Mouse (Mus musculus): ENCODE measurements around the gene Ddx39. TPM values are rescaled to one million over a fixed set of nuclear protein-coding genes. Genes with fewer than 3 reads are reported as not detected.

The Ddx39 gene
- polyA plus RNA-seq, 1 experiment: not detected

GRCm38 (mm10) chr8:83739711-83740468, 24.9 kb downstream of the Ddx39 start:
- H3K4me3 ChIP-seq (ENCODE audit: insufficient read depth, low read depth, low read length): no peak overlapping the region
- WGBS: 64% methylated on average over 8 of the region's 8 CpGs
- TF ChIP-seq CTCF (IDR thresholded peaks at IDR 0.05; ENCODE audit: insufficient read depth, low read depth, low read length): no peak
- TF ChIP-seq POLR2A (IDR thresholded peaks at IDR 0.05; ENCODE audit: insufficient read depth, low read depth, low read length): no peak

GRCm38 (mm10) chr8:83740586-83740975, 25.6 kb downstream of the Ddx39 start:
- Histone ChIP-seq H3K27ac (ENCODE audit: insufficient read depth, low read depth, low read length) (no peak overlapping the region), H3K4me1 (ENCODE audit: control insufficient read depth, insufficient read depth, low read length) (peaks cover 21% of the 10 kb centered on the region), H3K4me3 (ENCODE audit: insufficient read depth, low read depth, low read length) (peak overlapping the region; percentile 37)
- TF ChIP-seq POLR2A (IDR thresholded peaks at IDR 0.05; ENCODE audit: insufficient read depth, low read depth, low read length): no peak
- TF ChIP-seq CTCF (IDR thresholded peaks at IDR 0.05; ENCODE audit: insufficient read depth, low read depth, low read length): no peak
- WGBS: 32% methylated on average over 3 of the region's 3 CpGs

More at GRCm38 (mm10) chr8:83739711-83740468, 24.9 kb downstream of the Ddx39 start:
- H3K27ac ChIP-seq (ENCODE audit: insufficient read depth, low read depth, low read length): no peak overlapping the region
- H3K4me1 ChIP-seq (ENCODE audit: control insufficient read depth, insufficient read depth, low read length): peaks cover 21% of the 10 kb centered on the region

DNA sequence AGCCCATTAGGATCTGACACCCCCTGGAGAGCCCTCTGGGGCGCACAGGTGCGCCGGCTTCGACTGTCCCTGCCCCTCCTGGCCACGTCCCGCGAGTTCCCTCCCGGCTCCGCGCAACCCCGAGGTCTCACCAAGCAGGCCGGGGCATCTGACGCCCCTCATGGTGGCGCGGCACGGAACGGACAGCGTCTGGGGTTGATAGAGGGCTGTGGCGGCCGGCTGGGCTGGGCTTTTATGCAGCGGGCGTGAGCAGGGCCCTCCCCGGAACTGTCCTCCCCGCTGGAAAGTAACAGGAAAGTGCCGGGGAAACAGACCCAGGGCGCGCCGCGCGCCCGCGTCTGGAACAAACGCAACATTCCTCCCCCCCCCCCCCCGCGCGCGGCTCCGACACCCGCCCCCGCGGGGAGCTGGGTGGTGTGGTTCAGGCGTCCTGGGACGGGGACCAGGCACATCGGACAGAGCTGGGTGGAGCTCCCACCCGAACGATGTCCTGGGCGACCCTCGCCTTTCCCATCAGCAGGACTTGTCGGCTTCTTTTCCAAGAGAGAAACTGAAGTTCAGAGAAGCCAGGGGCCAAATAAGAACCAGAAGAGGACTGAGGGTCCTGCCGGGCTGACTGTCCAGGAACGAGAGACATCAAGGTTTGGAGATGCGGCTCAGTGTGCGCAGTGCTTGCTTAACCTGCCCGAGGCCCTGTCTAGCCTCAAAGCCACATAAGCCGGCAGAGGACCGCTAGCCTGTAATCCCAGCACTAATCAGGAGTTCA, 26.2 kb downstream of the Ddx39 start, which contains the start of gene Adgre5:
Adgre5 (minus strand) TSS at position 351 of the 766 bp plus-strand sequence.
- 6% methylated on average over 49 of the region's 56 CpGs for WGBS
- TF ChIP-seq POLR2A (IDR thresholded peaks at IDR 0.05; ENCODE audit: insufficient read depth, low read depth, low read length) (no peak), CTCF (IDR thresholded peaks at IDR 0.05; ENCODE audit: insufficient read depth, low read depth, low read length) (no peak)
- Histone ChIP-seq H3K4me1 (ENCODE audit: control insufficient read depth, insufficient read depth, low read length) (peaks cover 17% of the 10 kb centered on the region), H3K4me3 (ENCODE audit: insufficient read depth, low read depth, low read length) (peak within 1 kb of the TSS; percentile 37), H3K27ac (ENCODE audit: insufficient read depth, low read depth, low read length) (no peak within 1 kb of the TSS)

DNA sequence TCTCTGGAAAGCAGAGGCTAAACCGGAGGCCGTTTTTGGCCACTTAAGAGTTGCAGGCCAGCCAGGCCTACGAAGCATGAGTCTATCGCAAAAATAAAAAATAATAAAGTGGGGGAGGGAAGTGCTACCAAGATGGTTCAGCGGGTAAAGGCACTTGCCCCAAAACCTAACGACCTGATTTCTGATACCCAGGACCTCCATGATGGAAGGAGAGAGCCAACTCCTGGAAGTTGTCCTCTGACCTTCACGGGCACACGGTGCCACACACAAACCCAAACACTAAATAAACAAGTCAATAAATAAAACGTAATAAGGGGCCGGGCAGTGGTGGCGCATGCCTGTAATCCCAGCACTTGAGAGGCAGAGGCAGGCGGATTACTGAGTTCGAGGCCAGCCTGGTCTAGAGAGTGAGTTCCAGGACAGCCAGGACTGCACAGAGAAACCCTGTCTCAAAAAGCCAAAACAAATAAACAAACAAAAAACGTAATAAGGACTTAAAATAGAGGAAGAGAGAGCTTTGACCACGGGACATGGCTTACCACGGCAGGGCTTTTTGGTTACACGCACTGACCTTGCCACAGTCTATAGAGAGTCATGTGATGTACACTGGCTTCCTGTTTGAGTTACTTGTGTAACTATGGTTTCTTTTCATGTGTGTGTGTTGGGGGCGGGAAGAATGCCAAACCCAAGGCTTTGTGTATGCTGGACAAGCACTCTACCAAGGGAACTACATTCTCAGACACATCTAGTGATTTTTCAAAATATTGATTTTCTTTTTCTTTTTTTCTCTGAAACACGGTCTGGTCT, 27.1 kb downstream of the Ddx39 start:
- H3K4me3 ChIP-seq (ENCODE audit: insufficient read depth, low read depth, low read length): no peak overlapping the region
- no peak overlapping the region for H3K27ac ChIP-seq (ENCODE audit: insufficient read depth, low read depth, low read length)
- H3K4me1 ChIP-seq (ENCODE audit: control insufficient read depth, insufficient read depth, low read length): peaks cover 11% of the 10 kb centered on the region
- WGBS: 89% methylated on average over 19 of the region's 19 CpGs
- TF ChIP-seq CTCF (IDR thresholded peaks at IDR 0.05; ENCODE audit: insufficient read depth, low read depth, low read length): no peak

- H3K4me3 ChIP-seq (ENCODE audit: insufficient read depth, low read depth, low read length): no peak overlapping the region
- H3K27ac ChIP-seq (ENCODE audit: insufficient read depth, low read depth, low read length): no peak overlapping the region
- 98% methylated on average over 6 of the region's 6 CpGs for WGBS
- TF ChIP-seq CTCF (IDR thresholded peaks at IDR 0.05; ENCODE audit: insufficient read depth, low read depth, low read length): no peak
- no peak for TF ChIP-seq POLR2A (IDR thresholded peaks at IDR 0.05; ENCODE audit: insufficient read depth, low read depth, low read length)
- peaks cover 12% of the 10 kb centered on the region for H3K4me1 ChIP-seq (ENCODE audit: control insufficient read depth, insufficient read depth, low read length)
Observed at GRCm38 (mm10) chr8:83742968-83743367, 28.0 kb downstream of the Ddx39 start.

GRCm38 (mm10) chr8:83744070-83744469, 29.1 kb downstream of the Ddx39 start:
- Histone ChIP-seq H3K4me1 (ENCODE audit: control insufficient read depth, insufficient read depth, low read length) (peaks cover 19% of the 10 kb centered on the region), H3K27ac (ENCODE audit: insufficient read depth, low read depth, low read length) (no peak overlapping the region), H3K4me3 (ENCODE audit: insufficient read depth, low read depth, low read length) (no peak overlapping the region)
- WGBS: 93% methylated on average over 4 of the region's 4 CpGs
- TF ChIP-seq CTCF (IDR thresholded peaks at IDR 0.05; ENCODE audit: insufficient read depth, low read depth, low read length): no peak
- no peak for TF ChIP-seq POLR2A (IDR thresholded peaks at IDR 0.05; ENCODE audit: insufficient read depth, low read depth, low read length)

DNA sequence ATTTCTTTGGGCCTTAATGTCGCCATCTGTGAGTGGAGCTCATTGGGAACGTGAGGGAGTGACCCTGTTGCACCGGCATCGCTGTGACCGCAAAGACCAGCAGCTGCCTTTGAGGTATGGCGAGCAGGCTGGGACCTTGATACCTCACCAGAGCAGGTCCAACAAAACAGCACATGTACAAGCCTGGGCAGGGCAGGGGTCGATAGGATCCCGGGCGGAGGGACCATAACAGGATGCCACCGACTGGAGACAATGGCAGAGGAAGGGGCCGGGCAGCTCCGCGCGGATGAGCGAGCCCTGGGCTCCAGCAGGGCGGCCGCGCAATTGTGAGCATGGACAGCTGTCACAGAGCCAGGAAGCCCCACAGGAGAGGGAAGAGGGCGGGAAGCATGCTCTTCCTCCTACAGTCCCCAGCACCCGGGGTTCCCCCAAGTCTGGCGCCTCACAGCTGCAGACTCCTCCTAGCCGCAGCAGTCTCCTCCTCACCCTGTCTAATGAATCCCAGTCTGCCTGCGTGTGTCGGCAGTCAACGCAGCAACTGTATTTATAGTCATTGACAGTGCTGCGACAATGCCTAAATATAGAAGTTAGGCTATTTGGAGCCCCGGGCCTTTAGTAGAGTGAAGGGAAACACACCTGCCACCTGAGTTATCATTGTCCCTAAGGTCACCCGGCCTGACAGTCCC, 32.8 kb downstream of the Ddx39 start:
- peak overlapping the region; percentile 12; the same call in 1 of the 2 replicates for H3K4me3 ChIP-seq (ENCODE audit: insufficient read depth, low read depth, low read length)
- WGBS: 4% methylated on average over 28 of the region's 28 CpGs

GRCm38 (mm10) chr8:83748708-83749107, 33.7 kb downstream of the Ddx39 start:
- Histone ChIP-seq H3K27ac (ENCODE audit: insufficient read depth, low read depth, low read length) (no peak overlapping the region), H3K4me3 (ENCODE audit: insufficient read depth, low read depth, low read length) (no peak overlapping the region), H3K4me1 (ENCODE audit: control insufficient read depth, insufficient read depth, low read length) (peaks cover 15% of the 10 kb centered on the region)
- TF ChIP-seq CTCF (IDR thresholded peaks at IDR 0.05; ENCODE audit: insufficient read depth, low read depth, low read length) (no peak), POLR2A (IDR thresholded peaks at IDR 0.05; ENCODE audit: insufficient read depth, low read depth, low read length) (no peak)
- 13% methylated on average over 3 of the region's 3 CpGs for WGBS

More for the DNA sequence above, 32.8 kb downstream of the Ddx39 start:
- TF ChIP-seq POLR2A (IDR thresholded peaks at IDR 0.05; ENCODE audit: insufficient read depth, low read depth, low read length) (no peak), CTCF (IDR thresholded peaks at IDR 0.05; ENCODE audit: insufficient read depth, low read depth, low read length) (no peak)
- H3K27ac ChIP-seq (ENCODE audit: insufficient read depth, low read depth, low read length): no peak overlapping the region
- H3K4me1 ChIP-seq (ENCODE audit: control insufficient read depth, insufficient read depth, low read length): peaks cover 15% of the 10 kb centered on the region

Measured in olfactory bulb, adult 2 months (tissue).